Mouse (Mus musculus) left cerebral cortex, adult 8-10 months (tissue): ENCODE data around the gene Olfr509. TPM values are rescaled to one million over a fixed set of nuclear protein-coding genes. Genes with fewer than 3 reads are reported as not detected.
"Not testable (repeated sequence)": the region's sequence is repeated elsewhere in the genome, so short reads cannot be mapped to it uniquely, and the experiment has no call there.

ENCODE experiments used
- DNase-seq, 2 experiments: peaks; one replicate each; pipeline ENCODE4 v3.0.0; 2022; ENCODE audit warnings: low spot score in 2 of 2
- total RNA-seq, 4 experiments: library from RNA; stranded (reverse); gene quantifications; 2 replicates each; pipeline ENCODE4 v1.2.4; 2022

Olfr509 gene
- total RNA-seq: not detected

DNA sequence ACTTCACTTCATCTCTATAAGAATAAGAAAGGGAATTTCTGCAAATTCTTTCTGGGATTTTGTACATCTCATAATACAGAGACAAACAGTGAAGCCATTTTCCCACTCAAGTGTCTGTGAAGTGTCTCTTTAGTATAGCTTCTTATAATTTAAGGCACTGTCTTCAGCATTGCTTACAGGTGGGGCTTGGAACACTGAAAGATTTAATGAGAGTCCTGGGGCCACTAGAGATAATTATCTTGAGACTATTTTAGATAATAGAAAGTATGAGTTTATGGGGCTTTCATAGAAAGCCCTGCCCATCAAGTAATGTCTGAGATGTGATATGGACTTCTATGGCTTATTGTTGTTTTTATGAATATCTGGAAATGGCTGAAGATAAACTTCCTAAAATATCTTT, at the start of gene Olfr509:
Olfr509 (minus strand) TSS at position 101 of the 400 bp plus-strand sequence.
- no peak for DNase-seq

DNA sequence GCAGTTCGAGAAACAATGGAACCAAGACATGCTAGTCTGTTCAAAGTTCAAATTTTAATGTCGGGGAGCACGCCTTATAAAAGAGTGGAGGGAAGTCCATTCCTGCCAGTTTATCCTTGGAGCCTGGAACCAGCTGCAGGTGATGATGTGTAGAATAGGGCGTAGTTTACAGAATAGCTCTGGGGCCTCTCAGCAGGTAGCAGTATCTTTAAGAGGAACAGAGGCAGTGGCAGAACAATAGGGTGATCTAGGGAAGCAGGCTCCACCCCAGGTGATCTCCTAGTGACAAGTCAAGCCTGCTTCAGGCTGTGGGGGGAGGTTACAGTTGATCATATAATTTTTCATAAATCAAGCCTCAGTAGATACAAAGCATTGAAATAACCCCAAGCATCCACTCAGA, 27.2 kb upstream of the Olfr509 start:
- no peak for DNase-seq

DNA sequence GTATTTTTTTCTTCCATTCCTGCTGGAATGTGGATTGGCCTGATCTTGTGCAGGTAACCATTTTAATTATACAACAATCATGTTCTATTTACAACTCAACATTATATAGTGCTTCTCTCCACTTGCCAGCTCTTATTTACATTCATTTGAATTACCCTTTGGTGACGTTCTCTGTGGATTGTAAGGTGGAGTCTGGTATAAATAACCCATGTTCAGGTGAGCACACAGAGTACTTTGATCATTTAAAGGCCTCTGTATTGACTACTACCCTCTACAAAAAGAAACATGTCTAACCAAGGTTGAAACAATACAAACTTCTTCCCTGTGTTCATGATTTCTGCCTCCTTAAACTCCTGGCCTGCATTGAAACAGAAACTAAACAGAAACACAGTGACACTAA, 19.4 kb upstream of the Olfr509 start:
- no peak for DNase-seq

DNA sequence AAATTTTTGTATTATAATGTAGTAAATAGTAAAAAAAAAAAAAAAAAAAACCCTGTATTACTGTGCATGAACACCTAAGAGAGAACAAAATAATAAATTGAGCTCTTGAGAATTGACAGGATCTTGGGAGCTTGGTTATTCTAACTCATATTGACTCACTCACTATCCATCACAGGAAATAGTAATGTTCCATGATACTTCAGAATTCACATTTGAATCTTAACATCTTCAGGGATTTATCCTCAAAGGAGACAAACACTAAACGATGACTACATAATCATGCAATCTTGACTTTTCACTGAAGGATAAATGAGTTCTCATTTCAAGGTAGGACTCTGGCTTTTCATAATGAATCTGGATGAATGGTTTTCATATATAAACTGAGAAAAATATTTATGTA, 14.4 kb upstream of the Olfr509 start, which contains the start of gene Olfr510:
Olfr510 (plus strand) TSS at position 301 of the 400 bp plus-strand sequence.
- DNase-seq: no peak

DNA sequence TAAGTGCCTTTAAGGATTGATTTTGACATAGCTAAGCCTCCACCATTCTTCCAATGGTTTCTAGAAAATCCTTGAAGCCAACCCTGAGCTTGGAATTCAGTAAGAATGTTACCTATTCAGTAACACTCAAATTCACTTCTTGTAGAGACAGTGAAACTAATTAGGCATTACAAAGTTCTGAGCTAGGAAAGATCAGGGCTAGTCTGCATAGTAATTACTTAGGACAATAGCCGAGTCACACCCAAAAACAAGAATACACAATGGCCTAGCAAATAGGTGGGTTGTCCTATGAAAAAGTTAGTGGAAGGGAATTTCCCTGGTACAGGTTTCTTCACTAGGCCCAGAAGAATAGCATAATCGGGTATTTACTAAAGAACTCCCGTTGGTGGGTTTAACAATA, 10.7 kb upstream of the Olfr509 start:
- DNase-seq: no peak

DNA sequence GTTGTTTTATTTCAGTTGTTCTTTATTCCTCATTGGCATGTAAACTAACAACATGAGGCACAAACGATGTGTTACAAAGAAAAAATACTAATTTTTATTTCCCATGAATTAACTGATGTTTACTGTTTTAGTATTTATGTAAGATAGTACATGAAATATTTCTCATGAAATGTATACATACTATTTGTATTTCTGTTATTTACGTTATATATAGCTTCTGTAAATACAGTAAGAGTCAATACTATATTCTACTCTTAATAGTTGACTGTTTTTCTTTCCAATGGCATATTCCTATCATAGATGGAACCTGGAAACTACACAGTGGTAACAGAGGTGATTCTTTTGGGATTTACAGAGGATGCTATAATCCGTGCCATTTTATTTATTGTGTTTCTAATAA, 22.0 kb downstream of the Olfr509 start, which contains the start of gene Olfr508:
Olfr508 (plus strand) TSS at position 301 of the 400 bp plus-strand sequence.
- no peak for DNase-seq

DNA sequence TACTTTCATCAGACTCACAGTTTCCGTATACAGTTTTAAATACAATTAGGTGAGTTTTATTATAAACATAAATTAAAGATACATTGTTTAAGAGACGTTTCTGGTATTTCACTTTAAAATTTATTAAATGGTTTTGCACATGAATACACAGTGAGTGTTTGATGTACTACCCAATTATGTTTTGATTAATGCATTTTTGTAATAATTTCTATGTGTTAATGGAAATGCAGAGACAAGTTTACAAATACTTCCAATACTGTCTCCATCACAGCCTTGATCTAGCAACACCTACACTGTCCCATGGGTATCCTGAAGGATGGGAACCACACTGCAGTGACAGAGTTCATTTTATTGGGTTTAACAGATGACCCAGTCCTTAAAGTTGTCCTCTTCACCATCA, 30.2 kb downstream of the Olfr509 start, which contains the start of gene Olfr507:
Olfr507 (plus strand) TSS at position 301 of the 400 bp plus-strand sequence.
- DNase-seq: no peak

DNA sequence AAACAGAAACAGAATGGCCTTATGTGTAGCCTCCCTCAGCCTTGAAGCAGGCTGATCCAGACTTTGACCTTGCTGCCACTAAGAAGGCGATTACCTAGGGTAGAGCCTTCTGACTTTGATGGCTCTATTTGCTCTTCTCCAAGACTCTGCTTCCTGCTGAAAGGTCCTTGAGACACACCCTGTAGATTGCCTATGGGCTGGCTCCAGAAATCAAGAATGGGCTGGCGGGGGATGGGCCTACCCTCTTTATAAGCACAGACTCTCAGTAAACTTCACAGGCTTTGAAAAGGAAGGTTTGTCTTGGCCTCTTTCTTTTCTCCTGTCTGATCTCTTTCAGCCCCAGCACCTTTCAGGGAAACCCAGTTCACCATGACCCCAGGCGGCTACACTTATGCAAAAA, 34.9 kb downstream of the Olfr509 start:
- not testable (repeated sequence) for DNase-seq

DNA sequence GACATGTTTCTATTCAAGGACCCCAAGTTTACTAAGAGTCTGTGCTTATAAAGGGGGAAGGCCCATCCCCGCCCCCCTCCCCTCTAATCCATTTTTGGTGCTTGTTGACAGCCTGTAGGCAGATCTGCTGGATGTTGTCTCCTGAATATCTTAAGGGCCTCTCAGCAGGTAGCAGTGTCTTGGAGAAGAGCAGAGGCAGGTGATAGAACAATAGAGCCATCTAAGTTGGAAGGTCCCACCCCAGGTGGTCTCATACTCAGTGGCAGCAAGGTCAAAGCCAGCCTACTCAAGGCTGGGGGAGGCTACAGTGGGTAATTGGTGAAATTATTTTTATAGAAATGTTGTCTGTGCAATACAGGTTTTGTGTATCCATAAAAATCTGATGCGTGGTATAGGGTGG, 37.6 kb downstream of the Olfr509 start:
- DNase-seq: no peak

DNA sequence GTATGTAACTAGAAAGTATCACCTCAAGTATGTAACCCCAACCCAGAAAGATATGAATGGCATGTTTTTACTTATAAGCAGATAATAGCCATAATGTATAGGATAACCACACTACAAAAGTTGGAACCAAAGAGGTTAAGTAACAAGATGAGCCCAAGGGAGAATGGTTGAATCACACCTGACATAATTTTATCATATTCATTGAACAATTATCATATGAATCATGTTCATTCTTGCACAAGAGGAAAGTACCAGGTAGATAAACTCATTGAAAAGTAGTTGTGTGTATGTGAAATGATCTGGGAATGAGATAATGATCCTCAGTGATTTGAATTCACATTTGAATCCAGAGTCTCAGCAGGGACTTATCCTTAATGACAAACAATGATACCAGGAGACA, 41.2 kb downstream of the Olfr509 start, which contains the start of gene Olfr506:
Olfr506 (plus strand) TSS at position 301 of the 400 bp plus-strand sequence.
- DNase-seq: no peak

DNA sequence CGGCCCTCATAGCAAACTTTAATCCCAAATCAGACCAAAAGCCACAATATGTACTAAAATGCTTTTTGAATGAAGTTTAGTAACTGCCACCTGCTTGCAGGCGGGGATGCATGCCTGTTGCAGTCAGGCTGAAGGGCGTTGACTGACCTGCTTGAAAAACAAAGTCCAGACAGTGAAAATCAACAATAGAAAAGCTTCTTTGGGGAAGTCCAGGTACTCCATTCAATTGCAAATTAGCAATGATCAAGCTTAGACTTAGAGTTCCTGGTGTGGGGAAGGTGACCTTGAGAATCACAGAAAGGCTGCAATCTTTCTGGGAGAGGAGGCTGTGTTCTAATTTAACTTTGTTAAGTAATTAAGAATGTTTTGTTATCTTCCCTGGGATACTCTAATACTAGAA, 49.8 kb downstream of the Olfr509 start:
- DNase-seq: not testable (repeated sequence)

Other genes starting within 250 kb of the Olfr509 start
- gene Olfr497, start 231.5 kb downstream of the Olfr509 start, total RNA-seq: not detected
- not detected for gene Olfr498, start 186.6 kb downstream of the Olfr509 start, total RNA-seq
- gene Olfr502, start 126.8 kb downstream of the Olfr509 start, total RNA-seq: not detected
- not detected for gene Olfr503, start 107.4 kb downstream of the Olfr509 start, total RNA-seq
- not detected for gene Olfr504, start 86.1 kb downstream of the Olfr509 start, total RNA-seq
- not detected for gene Olfr506, start 41.1 kb downstream of the Olfr509 start, total RNA-seq
- not detected for gene Olfr507, start 30.1 kb downstream of the Olfr509 start, total RNA-seq
- gene Olfr508, start 21.9 kb downstream of the Olfr509 start, total RNA-seq: not detected
- gene Olfr510, start 14.5 kb upstream of the Olfr509 start, total RNA-seq: not detected
- not detected for gene Olfr512, start 61.4 kb upstream of the Olfr509 start, total RNA-seq
- gene Olfr513, start 99.1 kb upstream of the Olfr509 start, total RNA-seq: not detected
- not detected for gene Olfr514, start 174.1 kb upstream of the Olfr509 start, total RNA-seq
- gene Olfr516, start 198.6 kb upstream of the Olfr509 start, total RNA-seq: not detected
- not detected for gene Olfr517, start 220.5 kb upstream of the Olfr509 start, total RNA-seq
- not detected for gene Olfr518, start 233.1 kb upstream of the Olfr509 start, total RNA-seq
- not detected for gene Olfr519, start 242.5 kb upstream of the Olfr509 start, total RNA-seq